Mouse (Mus musculus) lung, adult 2 months (tissue): ENCODE measurements around the gene Pcnx2.

Source experiments
- CTCF ChIP-seq: fragments of 200-500 bp; IDR thresholded peaks from 2 replicates; pipeline ENCODE4 v1.5.1; 2011; ENCODE audit warnings: mild to moderate bottlenecking, low read length, control low read depth; ENCODE audit not compliant: insufficient read depth
- POLR2A ChIP-seq: fragments of 200-500 bp; IDR thresholded peaks from 2 replicates; pipeline ENCODE4 v1.6.1; 2011; ENCODE audit warnings: low read depth, mild to moderate bottlenecking, control low read depth, low read length, borderline replicate concordance; ENCODE audit errors: extremely low read depth

DNA sequence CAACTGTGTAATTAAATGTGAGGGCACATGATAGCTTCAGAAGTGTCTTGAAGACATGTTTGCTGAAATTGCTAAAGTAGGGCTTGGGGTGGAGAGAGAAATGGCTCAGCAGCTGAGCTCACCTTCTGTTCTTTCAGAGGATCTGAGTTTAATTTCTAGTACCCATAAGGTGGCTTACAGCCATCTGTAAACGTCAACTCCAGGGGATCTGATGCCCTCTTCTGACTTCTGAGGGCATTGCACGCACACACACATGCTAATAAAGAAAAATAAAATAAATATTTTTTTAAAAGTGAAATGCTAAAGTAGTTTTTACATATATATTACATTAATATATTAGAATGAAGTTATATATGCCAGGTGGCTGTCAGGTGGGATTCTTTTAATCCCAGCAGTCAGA is 3.0 kb upstream of the Pcnx2 start:
- TF ChIP-seq POLR2A (no peak), CTCF (no peak)
